Mouse (Mus musculus) gastrocnemius, adult 8-10 months (tissue): Measurements from ENCODE around the gene Il12a. TPM values are rescaled to one million over a fixed set of nuclear protein-coding genes. Genes with fewer than 3 reads are reported as not detected.
"Not testable (repeated sequence)": the region's sequence is repeated elsewhere in the genome, so short reads cannot be mapped to it uniquely, and the experiment has no call there.

Experiments used
- DNase-seq, 2 experiments: peaks; one replicate each; pipeline ENCODE4 v3.0.0; 2022; ENCODE audit warnings: low spot score in 2 of 2
- total RNA-seq, 4 experiments: library from RNA; stranded (reverse); gene quantifications; 2 replicates each; pipeline ENCODE4 v1.2.4; 2022

Gene Il12a
- total RNA-seq, 4 experiments from 2014 or later = 8.7 to 12.5 (median 10.7) TPM

DNA sequence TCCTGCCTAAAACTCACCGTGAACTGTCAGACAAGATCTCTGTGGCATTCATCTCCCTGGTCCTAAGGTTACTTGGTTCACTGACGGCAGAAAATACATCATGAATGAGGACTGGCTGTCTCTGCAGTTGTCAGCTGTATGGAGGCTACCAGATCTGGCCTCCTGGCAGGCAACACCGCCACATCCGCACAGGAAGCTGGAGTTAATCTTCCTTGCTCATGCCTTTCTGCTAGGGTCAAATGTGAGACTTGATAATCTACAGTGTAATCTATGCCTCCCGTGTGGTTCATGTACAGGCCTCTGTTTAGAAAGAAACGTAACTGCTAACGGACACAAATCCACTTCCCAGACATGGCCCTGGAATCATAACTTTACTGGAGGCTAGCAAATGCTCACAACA is 51.5 kb downstream of the Il12a start:
- DNase-seq = no peak

DNA sequence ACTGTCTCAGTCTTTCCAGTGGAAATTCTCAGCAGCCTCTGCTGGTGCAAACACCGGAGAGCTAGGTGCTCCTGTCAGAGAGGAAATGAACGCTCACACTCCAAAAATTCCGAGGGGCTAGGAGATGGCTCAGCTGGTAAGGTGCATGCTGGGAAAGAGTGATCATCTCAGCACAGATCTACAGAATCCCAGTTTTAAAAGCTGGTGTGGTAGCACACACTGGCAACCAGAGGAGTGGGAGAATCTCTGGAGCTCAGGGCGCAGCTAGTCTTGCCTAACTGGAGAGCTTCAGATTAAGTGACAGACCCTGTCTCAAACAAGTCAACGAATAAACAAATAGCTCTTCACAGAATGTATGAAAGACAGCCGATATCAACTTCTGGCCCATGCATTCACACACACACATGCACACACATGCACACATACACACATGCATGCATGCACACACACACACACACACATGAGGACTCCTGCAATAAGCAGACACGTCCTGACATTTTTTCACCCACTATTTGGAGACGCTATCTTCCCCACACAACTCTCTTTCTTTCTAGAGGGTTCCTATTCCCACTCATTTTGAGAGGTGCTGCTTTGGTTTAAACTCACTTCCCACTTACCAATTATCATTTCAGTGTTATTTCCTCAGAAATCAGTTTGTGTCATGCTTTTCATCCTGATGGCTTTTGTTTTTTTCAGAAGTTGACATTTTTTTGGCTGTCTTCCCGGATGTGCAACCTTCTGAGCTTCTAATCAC is 52.5 kb downstream of the Il12a start:
- no peak for DNase-seq

GRCm38 (mm10) chr3:68743472-68743732 is 53.0 kb downstream of the Il12a start:
- no peak for DNase-seq

DNA sequence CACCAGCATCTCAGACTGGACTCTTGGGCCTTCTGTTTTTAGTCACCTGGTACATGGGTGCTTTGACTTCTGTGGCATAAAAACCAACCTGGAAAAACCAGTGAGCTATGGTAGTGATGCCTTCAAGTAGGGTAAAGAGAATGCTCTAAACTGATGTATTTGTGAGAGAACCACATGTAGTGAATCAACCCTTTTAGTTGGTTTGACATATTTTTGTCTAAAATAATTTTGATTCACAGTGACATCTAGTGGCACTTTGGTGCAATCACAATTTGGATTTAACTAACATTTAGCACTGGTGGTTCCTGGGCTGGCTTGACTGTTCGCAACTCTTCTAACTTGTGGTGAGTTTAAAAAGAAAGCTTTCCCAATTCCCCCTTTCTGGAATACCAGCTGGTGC is 53.7 kb downstream of the Il12a start:
- DNase-seq = no peak

- no peak for DNase-seq
Measured at GRCm38 (mm10) chr3:68745033-68745432, 54.6 kb downstream of the Il12a start.

- not testable (repeated sequence) for DNase-seq
Measured at GRCm38 (mm10) chr3:68746282-68746681, 55.8 kb downstream of the Il12a start.

Other genes starting within 250 kb of the Il12a start
- not detected for gene 1110032F04Rik, start 178.9 kb downstream of the Il12a start, total RNA-seq